Mouse (Mus musculus): ENCODE data around the gene Tshr.
A peak's percentile ranks its signal among the peaks of the same experiment; 100 is the strongest.
"Not testable (repeated sequence)": the region's sequence is repeated elsewhere in the genome, so short reads cannot be mapped to it uniquely, and the experiment has no call there.

Tshr gene

DNA sequence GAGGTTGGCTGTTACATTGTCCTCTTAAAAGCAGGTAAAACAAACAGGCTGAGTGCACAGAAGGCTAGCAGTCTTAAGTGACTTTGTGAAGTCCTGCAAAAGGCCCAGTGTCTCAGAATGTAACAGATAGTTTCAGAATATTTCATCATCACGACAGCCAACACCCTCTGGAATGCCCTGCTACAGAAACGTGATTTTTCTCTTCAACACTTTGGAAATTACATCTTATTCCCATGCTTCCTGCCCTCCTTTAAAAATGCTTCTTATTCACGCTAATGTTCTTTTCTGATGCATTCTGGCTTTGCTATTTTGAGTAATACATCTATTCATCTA lies 111.8 kb downstream of the Tshr start:
- DNase-seq (ENCODE audit: low read depth, low spot score), result no peak

- DNase-seq (ENCODE audit: low read depth, low spot score), result no peak
These were observed 116.1 kb downstream of the Tshr start for GRCm38 (mm10) chr12:91500475-91500874.

GRCm38 (mm10) chr12:91511766-91512165 lies 127.4 kb downstream of the Tshr start:
- no peak for DNase-seq (ENCODE audit: low read depth, low spot score)

DNA sequence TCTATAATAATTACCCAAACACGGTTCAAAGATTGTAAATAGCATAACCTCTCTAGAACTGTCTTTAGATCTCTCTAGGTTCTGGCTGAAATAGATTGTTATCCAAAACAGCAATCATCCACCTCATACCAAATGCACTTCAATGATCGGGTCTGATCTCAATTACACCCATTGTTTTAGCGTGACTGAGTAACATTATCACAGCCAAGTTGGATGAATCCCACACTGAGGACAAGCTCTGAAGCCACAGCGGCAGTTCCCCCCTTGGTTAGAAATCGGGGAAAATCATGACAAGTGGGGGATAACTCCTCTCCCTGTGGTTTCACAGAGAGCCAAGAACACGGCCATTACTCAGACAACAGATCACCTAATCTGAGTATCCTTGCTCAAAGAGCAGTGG lies 129.6 kb downstream of the Tshr start:
- DNase-seq (ENCODE audit: low read depth, low spot score), result no peak

- DNase-seq (ENCODE audit: low read depth, low spot score), result no peak
These were observed 133.4 kb downstream of the Tshr start for GRCm38 (mm10) chr12:91517808-91518207.

- DNase-seq (ENCODE audit: low read depth, low spot score), result peak; percentile 72
These were observed 139.3 kb downstream of the Tshr start for GRCm38 (mm10) chr12:91523626-91524025.

DNA sequence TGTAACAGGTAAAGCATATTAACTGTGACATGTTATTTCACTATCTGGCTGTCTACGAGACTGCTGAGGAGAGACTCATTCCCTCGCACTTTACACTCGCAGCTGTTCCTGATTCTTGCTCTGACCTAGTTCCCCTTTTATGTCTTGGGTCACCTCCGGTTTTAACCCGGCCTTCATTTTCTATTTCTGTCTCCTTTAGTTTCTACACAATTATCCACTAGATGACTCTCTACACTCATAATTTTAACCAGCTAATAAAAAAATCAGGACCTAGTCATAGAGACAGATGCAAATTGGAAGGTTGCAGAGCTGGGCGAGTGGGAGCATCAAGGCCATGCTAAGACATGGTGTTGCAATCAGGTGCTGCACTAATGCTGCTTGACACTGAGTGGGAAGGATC lies 150.2 kb downstream of the Tshr start:
- DNase-seq (ENCODE audit: low read depth, low spot score), result no peak

DNA sequence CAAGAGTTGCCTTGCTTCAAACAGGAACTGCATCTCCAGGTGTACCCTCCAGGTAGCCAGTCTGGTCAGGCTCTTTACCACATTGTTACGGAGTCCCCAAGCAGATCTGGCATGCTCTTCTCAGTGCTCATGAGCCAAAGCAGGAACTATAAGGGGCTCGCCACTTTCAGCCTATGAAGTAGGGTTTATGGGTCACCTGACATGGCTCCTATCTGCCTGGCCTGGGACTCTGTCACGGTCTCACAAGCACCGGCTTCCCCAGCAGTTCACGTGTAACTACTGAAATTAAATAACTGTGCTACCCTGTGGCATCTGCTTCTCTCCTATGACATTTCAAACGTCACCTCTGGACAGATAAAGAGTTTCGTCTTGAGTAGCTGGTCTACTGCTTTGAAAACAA lies 155.8 kb downstream of the Tshr start:
- no peak for DNase-seq (ENCODE audit: low read depth, low spot score)

GRCm38 (mm10) chr12:91549471-91549870 lies 165.1 kb downstream of the Tshr start:
- DNase-seq (ENCODE audit: low read depth, low spot score), result no peak

- peak; percentile 22 for DNase-seq (ENCODE audit: low read depth, low spot score)
These were observed 167.6 kb downstream of the Tshr start for GRCm38 (mm10) chr12:91551773-91552526.

DNA sequence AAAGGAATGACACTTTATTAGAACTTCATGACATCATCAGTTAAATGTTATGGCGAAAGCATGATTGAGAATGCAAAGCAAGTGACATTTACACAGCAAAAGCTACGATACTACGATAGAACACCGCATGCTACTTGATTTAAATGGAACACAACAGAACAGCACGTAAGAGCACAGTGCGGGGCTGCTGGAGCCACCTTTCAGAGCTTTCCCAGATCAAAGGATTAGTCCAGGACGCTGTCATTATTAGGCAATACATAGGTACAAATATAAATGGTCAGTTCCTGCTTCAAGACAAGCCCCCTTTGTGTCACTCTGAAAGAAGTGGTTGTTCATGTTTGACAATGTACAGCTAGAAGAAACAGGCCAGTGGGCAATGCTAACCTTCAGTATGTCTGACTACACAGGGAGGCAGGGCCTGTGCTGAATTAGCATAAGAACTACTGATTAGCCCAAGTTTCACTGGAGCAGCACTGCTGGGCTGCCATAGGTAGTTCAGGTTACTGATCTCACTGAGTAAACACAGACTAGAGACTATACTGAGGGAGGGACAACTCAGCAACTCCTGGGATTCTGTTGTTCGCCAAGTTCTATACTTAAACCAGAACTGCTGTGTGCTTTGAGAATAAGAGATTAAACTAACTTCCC lies 173.1 kb downstream of the Tshr start:
- not testable (repeated sequence) for DNase-seq (ENCODE audit: low read depth, low spot score)

GRCm38 (mm10) chr12:91558152-91558551 lies 173.8 kb downstream of the Tshr start:
- not testable (repeated sequence) for DNase-seq (ENCODE audit: low read depth, low spot score)

DNA sequence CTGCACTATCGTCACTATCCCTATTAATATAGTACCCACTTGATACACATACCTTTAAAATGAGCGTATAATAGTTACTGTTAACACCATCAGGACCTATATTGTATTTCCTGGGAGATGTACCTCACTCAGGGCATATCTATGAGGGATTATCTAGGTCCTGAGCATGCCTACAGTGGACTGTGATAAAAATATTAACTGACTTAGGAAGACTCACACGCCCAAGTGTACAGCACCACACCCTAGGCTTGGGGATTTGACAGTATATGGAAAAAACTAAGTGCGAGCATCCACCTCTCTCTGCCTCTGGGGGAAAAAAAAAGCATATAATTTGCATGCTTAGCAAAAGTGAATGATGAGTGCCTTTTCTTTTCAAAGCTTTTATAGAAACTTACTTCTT lies 182.8 kb downstream of the Tshr start:
- DNase-seq (ENCODE audit: low read depth, low spot score), result no peak

GRCm38 (mm10) chr12:91569255-91569654 lies 184.9 kb downstream of the Tshr start:
- no peak for DNase-seq (ENCODE audit: low read depth, low spot score)

DNA sequence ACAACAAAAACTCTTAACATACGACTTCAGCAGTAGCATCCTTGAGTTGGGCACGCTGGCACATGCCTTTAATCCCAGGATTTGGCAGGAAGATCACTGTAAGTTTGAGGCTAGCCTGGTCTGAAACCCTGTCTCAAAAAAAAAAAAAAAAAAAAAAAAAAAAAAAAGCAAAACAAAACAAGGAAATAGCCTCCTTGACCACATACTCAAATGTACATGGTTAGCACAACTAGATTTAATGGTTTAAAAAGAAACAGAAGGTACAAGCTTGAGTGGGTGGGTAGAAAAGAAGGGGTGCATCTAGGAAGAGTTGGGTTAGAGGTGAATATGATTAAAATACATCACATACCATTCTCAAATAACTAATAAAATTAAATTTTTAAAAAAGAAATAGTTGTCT lies 187.3 kb downstream of the Tshr start:
- DNase-seq (ENCODE audit: low read depth, low spot score), result no peak

- no peak for DNase-seq (ENCODE audit: low read depth, low spot score)
These were observed 195.3 kb downstream of the Tshr start for GRCm38 (mm10) chr12:91579665-91580064.

GRCm38 (mm10) chr12:91581204-91582070 lies 197.1 kb downstream of the Tshr start:
- no peak for DNase-seq (ENCODE audit: low read depth, low spot score)

- DNase-seq (ENCODE audit: low read depth, low spot score), result no peak
These were observed 198.1 kb downstream of the Tshr start for GRCm38 (mm10) chr12:91582362-91583002.

DNA sequence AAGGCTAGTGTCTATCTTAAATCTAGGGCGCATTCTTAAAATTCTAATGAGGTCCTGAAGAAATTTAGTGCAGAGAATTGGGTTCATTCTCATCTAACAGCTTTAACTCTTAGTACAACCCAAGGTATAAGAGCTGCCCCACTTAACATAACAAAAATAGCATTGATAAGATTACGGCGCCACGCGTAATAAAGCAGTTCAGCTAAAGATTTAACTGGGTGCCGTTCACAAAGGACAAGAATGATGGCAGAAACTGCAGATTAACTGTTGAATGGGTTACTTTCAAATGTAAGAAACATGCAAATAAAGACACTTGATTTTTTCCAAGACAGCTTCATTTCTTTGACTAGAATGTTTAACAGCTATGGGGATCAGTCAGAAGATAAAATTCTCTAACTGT lies 199.0 kb downstream of the Tshr start:
- no peak for DNase-seq (ENCODE audit: low read depth, low spot score)

DNA sequence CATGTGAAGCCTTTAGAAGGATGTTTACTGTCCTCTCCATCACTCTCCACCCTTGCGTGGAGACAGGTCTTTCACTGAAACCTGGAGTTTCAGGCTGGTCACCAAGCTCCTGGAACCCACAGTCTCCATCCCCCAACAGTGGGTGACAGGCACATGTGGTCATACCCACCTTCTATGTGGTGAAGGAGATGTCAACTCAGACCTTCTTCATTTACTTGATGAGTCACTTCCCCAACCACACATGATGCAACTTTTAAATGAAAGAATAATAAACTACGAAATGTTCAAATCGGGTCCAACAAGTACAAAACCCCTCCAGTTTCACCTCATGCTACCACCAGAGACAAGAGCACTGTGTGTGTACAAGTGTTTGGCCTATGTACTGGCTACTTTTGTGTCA lies 200.8 kb downstream of the Tshr start:
- DNase-seq (ENCODE audit: low read depth, low spot score), result no peak

DNA sequence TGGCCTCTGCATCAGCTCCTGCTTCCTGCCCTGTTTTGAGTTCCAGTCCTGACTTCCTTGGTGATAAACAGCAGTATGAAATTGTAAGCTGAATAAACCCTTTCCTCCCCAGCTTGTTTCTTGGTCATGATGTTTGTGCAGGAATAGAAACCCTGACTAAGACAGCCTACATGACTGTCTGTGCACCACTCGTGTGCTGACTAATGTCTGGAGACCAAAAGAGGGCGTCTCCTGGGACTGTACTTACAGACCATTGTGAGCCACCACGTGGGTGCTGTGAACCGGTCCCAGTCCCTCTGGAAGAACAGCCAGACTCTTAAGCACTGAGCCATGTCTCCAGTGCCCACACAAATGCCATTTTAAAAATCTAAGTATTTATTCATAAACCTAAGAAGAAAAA lies 201.5 kb downstream of the Tshr start:
- DNase-seq (ENCODE audit: low read depth, low spot score), result not testable (repeated sequence)

GRCm38 (mm10) chr12:91587077-91587476 lies 202.7 kb downstream of the Tshr start:
- no peak for DNase-seq (ENCODE audit: low read depth, low spot score)

Data from CD4-positive helper T cell, adult 2 months (primary cell).